Mouse (Mus musculus): ENCODE data around the gene Npb. TPM values are rescaled to one million over a fixed set of nuclear protein-coding genes. Genes with fewer than 3 reads are reported as not detected.
"Not testable (repeated sequence)": the region's sequence is repeated elsewhere in the genome, so short reads cannot be mapped to it uniquely, and the experiment has no call there.

Gene Npb
- polyA plus RNA-seq, 1 experiment from 2014 or later: 2.2 TPM

DNA sequence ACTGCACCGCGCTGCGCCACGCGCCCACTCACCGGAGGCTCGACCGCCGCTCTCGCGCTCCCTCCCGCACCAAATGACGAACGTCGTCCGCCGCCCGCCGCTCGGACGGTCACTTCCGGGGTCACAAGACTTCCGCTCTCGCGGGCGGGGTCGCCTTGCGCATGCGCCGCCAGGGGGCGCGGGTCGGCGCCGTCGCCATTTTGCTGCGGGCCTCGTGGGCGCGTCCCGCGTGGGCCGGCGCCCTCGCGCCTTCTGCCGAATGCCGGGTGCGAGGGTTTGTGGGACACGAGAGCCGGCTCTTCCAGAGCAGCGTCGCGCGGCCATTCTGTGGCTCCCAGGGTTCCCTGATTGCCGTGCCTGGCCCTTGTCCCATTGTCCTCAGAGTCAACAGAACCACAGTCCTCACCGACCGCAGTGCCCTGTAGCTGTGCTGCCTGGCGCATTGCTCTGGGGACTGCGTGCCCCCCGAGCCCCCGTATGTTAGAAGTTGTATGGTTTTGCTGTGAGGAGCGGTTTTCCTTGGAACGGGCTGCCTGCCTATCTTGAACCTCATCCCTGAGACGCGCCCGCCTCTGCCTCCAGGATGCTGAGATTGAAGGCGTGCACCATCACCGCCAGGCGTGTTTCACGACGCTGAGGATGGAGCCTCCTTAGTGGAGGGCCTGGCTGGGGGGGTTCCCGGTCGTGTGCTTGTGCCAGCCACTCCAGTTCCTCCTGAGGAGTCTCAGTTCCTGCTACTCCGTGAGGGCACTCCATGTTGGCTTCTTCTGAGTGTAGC lies 26.6 kb upstream of the Npb start, which contains the start of gene Arhgdia:
TSS of gene Arhgdia (minus strand) at position 135 of the 778 bp plus-strand sequence.
- Histone ChIP-seq H3K4me2 (peak within 1 kb of the TSS; percentile 70), H3K4me3 (peak within 1 kb of the TSS; percentile 83), H3K36me3 (peaks cover 49% of the 10 kb centered on the region), H3K27me3 (no peaks in the 10 kb centered on the region), H3K4me1 (peaks cover 33% of the 10 kb centered on the region), H3K9me3 (no peaks in the 10 kb centered on the region), H3K9ac (peak within 1 kb of the TSS; percentile 90), H3K27ac (peak within 1 kb of the TSS; percentile 95)
- peak; percentile 45 for ATAC-seq (ENCODE audit: insufficient number of reproducible peaks, low FRiP score, low TSS enrichment, low read depth)
- WGBS: 5% methylated on average over 73 of the region's 75 CpGs

DNA sequence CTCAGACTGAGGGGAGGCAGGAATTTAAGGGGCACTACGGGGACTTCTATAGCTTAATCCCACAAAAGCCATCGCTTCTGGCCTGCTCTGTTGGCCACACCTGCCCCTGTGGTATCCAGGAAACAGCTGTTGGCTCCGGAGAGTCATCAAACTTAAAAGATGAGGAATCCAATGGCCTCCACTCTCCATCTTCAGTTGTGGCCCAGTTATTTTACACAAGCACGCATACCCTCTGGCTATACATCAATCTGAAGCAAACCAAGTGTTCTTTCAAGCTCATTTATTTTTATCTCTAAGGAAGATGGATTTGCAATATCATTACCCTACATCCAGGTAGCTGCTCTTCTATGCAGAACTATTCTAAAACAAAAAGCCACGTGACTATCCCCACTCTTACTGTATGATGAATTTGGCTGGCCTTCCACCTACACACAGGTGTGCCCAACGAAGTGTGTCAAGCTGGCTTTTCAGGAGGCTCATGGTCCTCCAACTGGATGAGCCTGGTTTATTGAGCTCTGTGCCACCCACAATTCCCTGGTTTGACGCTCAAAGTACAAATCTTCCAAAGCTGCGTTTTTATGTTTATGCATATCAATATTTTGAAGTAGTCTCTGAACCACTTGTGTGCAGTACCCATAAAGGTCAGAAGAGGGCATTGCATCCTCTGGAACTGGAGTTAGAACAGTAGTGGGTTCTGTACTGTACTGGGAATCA lies 25.9 kb upstream of the Npb start:
- peaks cover 47% of the 10 kb centered on the region for H3K36me3 ChIP-seq
- no peaks in the 10 kb centered on the region for H3K9me3 ChIP-seq
- peak overlapping the region; percentile 90 for H3K9ac ChIP-seq
- no peak for ATAC-seq (ENCODE audit: insufficient number of reproducible peaks, low FRiP score, low TSS enrichment, low read depth)
- peak overlapping the region; percentile 70 for H3K4me2 ChIP-seq
- WGBS: 64% methylated on average over 8 of the region's 8 CpGs
- peak overlapping the region; percentile 95 for H3K27ac ChIP-seq
- no peaks in the 10 kb centered on the region for H3K27me3 ChIP-seq
- H3K4me1 ChIP-seq: peaks cover 33% of the 10 kb centered on the region
- H3K4me3 ChIP-seq: peak overlapping the region; percentile 83

DNA sequence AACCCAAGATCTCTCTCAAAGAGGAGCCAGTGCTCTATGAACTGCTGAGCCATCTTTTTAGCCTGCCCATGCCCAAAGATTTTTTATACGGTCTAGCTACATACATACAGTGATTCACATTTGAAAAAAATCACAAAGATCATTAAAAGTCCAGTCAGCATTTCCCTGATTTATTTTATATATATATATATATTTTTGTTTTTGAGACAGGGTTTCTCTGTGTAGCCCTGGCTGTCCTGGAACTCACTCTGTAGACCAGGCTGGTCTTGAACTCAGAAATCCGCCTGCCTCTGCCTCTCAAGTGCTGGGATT lies 25.3 kb upstream of the Npb start:
- peaks cover 47% of the 10 kb centered on the region for H3K36me3 ChIP-seq
- not testable (repeated sequence) for H3K4me3 ChIP-seq; H3K9ac ChIP-seq; H3K9me3 ChIP-seq; H3K27me3 ChIP-seq; ATAC-seq (ENCODE audit: insufficient number of reproducible peaks, low FRiP score, low TSS enrichment, low read depth); H3K27ac ChIP-seq; H3K4me2 ChIP-seq
- WGBS: 94% methylated on average over 2 of the region's 2 CpGs
- peaks cover 33% of the 10 kb centered on the region for H3K4me1 ChIP-seq

DNA sequence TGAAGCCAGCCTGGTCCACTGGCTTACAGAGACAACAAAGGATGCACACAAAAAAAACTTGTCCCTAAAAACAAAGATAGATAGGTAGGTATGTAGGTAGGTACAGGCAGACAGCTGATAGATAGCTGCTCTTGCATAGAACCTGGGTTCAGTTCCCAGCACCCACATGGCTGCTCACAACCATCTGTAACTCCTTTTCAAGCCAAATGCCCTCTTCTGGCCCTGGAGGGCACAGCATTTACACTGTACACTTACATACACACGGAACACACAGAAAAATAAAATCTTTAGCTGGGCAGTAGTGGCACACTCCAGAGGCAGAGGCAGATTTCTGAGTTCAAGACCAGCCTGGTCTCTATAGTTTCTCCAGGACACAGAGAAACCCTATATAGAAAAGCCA lies 24.3 kb upstream of the Npb start:
- no peaks in the 10 kb centered on the region for H3K9me3 ChIP-seq
- peaks cover 24% of the 10 kb centered on the region for H3K4me1 ChIP-seq
- no peak overlapping the region for H3K4me2 ChIP-seq
- no peak overlapping the region for H3K4me3 ChIP-seq
- H3K27me3 ChIP-seq: no peaks in the 10 kb centered on the region
- WGBS: 87% methylated on average over 1 of the region's 1 CpGs
- ATAC-seq (ENCODE audit: insufficient number of reproducible peaks, low FRiP score, low TSS enrichment, low read depth): no peak
- H3K36me3 ChIP-seq: peaks cover 45% of the 10 kb centered on the region
- no peak overlapping the region for H3K27ac ChIP-seq
- H3K9ac ChIP-seq: no peak overlapping the region

DNA sequence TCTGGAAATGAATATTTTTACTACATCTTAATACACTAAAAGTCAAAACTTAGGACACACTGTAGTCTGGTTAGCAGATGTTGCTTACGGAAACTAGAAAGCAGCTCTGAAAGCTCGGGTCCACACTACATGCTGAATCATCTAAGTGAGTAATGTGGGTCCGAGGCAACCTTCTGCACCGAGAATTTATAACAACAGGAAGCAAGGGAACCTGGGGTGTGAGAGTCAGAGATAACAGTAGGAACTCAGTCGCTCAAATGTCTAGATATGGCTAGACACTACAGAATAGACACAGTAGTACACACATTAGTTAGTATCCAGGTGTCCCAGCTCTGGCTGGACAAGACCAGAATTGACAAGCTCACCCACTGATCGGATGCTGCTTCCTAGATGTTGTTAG lies 19.7 kb upstream of the Npb start:
- H3K4me1 ChIP-seq: no peaks in the 10 kb centered on the region
- 94% methylated on average over 6 of the region's 6 CpGs for WGBS
- no peak overlapping the region for H3K4me3 ChIP-seq
- peaks cover 80% of the 10 kb centered on the region for H3K36me3 ChIP-seq
- ATAC-seq (ENCODE audit: insufficient number of reproducible peaks, low FRiP score, low TSS enrichment, low read depth): no peak
- H3K9me3 ChIP-seq: no peaks in the 10 kb centered on the region
- no peak overlapping the region for H3K27ac ChIP-seq
- no peaks in the 10 kb centered on the region for H3K27me3 ChIP-seq
- no peak overlapping the region for H3K9ac ChIP-seq
- no peak overlapping the region for H3K4me2 ChIP-seq

DNA sequence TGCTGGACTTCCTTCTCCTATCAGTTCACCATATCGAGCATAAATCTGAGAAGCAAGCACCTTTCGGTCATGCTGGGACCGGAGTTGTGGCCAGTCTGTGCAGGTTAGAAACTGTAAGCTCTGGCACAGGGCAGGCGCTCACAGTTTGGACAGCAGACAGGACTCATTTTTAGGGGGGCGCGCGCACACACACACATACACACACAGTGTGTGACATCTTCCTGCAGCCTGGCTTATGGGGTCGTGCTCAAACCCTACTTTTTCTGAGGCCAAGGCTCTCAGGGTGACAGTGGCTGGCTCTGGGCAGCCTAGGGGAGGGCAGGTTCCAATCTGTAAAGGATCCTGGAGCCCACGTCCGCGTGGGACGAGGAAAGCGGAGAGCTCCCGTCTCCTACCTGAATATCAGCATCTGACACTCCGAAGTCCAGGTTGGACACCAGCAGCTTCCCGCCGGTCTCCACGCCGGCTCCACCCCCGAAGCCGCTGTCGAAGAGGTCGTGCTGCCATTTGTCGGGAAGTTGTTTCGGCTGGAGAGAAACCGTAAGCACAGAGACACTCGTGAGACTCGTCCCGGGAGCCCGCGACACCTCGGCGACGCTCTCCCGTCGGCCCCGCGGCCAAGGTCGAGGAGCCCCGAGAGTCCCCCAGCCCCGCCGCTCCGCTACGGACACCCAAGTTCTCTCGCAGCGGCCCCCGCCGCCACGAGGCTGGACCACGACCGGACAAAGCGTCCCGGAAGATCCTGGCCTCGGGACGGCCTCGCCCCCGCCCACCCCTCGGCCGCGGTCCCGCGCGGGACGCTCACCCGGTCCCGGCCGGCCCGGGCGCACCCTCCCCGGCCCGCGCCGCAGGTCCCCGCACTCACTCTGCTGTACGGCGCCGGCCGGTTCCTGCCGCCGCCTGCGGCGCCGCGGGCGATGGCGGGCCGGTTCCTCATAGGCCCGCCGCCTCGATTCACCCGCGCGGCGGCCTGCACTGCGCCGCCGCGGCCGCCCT lies 10.7 kb upstream of the Npb start:
- Histone ChIP-seq H3K4me2 (peak overlapping the region; percentile 86), H3K9ac (peak overlapping the region; percentile 97), H3K4me1 (peaks cover 27% of the 10 kb centered on the region), H3K27me3 (no peaks in the 10 kb centered on the region), H3K9me3 (no peaks in the 10 kb centered on the region), H3K4me3 (peak overlapping the region; percentile 95), H3K36me3 (peaks cover 56% of the 10 kb centered on the region), H3K27ac (peak overlapping the region; percentile 93)
- ATAC-seq (ENCODE audit: insufficient number of reproducible peaks, low FRiP score, low TSS enrichment, low read depth): peak; percentile 40
- 3% methylated on average over 99 of the region's 99 CpGs for WGBS

DNA sequence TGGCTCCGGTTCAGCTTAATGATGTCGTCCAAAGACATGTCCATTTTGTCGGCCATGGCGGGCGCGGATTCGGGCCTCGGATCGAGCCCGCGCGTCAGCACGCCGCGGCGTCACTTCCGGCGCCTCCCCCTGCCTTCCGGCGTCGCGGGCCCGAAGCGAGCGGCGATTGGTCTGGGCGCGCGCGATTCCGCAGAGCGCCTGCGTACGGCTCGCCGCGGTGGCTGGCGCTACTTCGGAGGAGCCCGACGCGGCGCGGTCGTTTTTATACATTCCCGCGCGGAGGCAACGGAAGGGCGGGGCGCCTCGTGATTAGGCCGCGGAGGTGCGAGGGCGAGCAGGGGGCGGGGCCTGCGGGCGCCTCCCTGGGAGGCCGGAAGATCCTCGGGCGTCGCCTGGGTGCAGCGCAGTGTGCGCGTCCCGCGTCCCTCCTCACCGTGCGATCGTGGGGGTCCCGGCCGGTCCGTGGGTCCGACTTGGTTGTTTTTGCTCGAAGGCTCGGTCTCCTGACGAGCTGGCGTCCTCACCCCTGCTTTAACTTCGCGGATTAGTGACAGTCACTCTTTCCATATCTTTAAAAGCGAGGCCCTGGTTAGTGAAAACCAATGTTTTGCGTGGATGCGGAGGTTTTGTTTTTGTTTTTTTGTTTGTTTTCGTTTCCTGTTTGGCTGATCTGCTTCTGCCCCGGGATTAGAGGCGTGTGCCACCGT lies 9.8 kb upstream of the Npb start, which contains the start of the genes Alyref and Anapc11:
TSS of gene Alyref (minus strand) at position 83 of the 707 bp plus-strand sequence.
TSS of gene Anapc11 (plus strand) at position 139 of the 707 bp plus-strand sequence.
- no peaks in the 10 kb centered on the region for H3K27me3 ChIP-seq
- WGBS: under 1% methylated on average over 88 of the region's 88 CpGs
- H3K4me3 ChIP-seq: peak within 1 kb of the TSS; percentile 95

DNA sequence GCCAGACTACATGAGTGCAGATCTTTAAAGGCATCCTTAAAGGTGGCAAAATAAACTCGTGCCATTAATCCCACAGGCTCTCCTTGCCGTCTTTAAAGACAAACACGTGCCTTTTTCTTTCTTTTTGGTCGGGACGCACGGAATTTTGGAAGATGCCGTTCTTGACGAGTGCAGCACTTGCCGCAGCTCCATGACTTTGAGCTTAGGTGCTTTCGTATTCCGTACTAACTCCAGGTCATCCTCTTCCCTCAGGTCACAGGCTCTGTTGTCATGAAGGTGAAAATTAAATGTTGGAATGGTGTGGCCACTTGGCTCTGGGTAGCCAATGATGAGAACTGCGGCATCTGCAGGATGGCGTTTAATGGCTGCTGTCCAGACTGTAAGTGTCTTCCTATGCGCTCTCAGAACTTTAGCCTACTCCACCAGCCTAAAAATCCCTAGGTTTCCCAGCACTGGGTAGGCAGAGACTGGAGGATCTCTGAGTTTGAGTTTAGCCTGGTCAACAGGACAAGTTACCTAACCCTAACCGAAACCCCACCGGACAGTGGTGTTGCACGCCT lies 9.2 kb upstream of the Npb start:
- WGBS: 40% methylated on average over 17 of the region's 17 CpGs
- H3K27me3 ChIP-seq: no peaks in the 10 kb centered on the region
- H3K4me2 ChIP-seq: peak overlapping the region; percentile 74
- peak overlapping the region; percentile 97 for H3K9ac ChIP-seq
- ATAC-seq (ENCODE audit: insufficient number of reproducible peaks, low FRiP score, low TSS enrichment, low read depth): no peak
- H3K36me3 ChIP-seq: peaks cover 56% of the 10 kb centered on the region
- H3K9me3 ChIP-seq: no peaks in the 10 kb centered on the region
- H3K27ac ChIP-seq: peak overlapping the region; percentile 93
- H3K4me1 ChIP-seq: peaks cover 27% of the 10 kb centered on the region
- H3K4me3 ChIP-seq: peak overlapping the region; percentile 95

More for the DNA sequence above, 9.8 kb upstream of the Npb start, which contains the start of the genes Alyref and Anapc11:
- Histone ChIP-seq H3K4me2 (peak within 1 kb of the TSS; percentile 86), H3K27ac (peak within 1 kb of the TSS; percentile 93), H3K9ac (peak within 1 kb of the TSS; percentile 97), H3K9me3 (no peaks in the 10 kb centered on the region), H3K4me1 (peaks cover 27% of the 10 kb centered on the region), H3K36me3 (peaks cover 56% of the 10 kb centered on the region)
- ATAC-seq (ENCODE audit: insufficient number of reproducible peaks, low FRiP score, low TSS enrichment, low read depth): peak; percentile 96

DNA sequence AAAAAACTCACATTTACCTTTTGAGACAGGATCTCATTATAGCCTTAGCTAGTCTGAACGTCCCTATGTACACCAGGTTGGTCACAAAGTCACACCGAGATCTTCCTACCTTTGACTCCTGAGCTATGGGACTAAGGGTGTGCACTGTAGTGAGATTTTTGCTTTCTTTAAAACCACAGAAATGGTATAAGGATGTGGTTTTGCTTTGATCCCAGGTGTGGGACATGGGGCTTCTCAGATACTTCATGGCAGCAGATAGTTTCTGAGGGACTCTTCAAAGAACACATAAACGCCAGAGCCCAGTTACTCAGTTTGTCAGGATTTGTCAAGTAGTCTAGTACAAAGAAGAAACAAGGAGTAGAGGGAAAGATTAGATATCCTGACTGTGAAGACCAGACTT lies 7.6 kb upstream of the Npb start:
- no peak overlapping the region for H3K9ac ChIP-seq
- H3K27me3 ChIP-seq: no peaks in the 10 kb centered on the region
- ATAC-seq (ENCODE audit: insufficient number of reproducible peaks, low FRiP score, low TSS enrichment, low read depth): no peak
- no peak overlapping the region for H3K4me3 ChIP-seq
- 94% methylated on average over 3 of the region's 3 CpGs for WGBS
- H3K4me1 ChIP-seq: peaks cover 24% of the 10 kb centered on the region
- peaks cover 58% of the 10 kb centered on the region for H3K36me3 ChIP-seq
- H3K4me2 ChIP-seq: no peak overlapping the region
- no peaks in the 10 kb centered on the region for H3K9me3 ChIP-seq
- H3K27ac ChIP-seq: no peak overlapping the region

DNA sequence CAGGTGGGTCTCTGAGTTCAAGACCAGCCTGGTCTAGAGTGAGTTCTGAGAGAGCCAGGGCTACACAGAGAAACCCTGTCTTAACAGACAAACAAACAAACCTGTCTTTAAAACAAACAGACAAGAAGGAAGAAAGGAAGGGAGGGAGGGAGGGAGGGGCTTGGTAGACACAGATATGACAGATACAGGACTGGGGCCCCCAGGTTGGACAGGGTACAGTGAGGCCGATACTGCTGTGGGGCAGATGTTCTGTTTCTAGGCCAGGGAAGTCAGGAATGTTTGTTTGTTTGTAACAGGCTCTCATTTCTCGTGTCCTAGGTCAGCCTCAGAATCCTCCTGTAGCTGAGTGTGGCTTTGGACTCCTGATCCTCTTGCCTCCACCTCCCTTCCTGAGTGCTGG lies 4.7 kb upstream of the Npb start:
- Histone ChIP-seq H3K4me2 (no peak overlapping the region), H3K9me3 (no peaks in the 10 kb centered on the region), H3K4me1 (peaks cover 17% of the 10 kb centered on the region), H3K4me3 (no peak overlapping the region), H3K27ac (no peak overlapping the region), H3K27me3 (peaks cover 3% of the 10 kb centered on the region; the same call in 1 of the 2 replicates), H3K36me3 (peaks cover 61% of the 10 kb centered on the region), H3K9ac (no peak overlapping the region)
- 79% methylated on average over 2 of the region's 2 CpGs for WGBS
- no peak for ATAC-seq (ENCODE audit: insufficient number of reproducible peaks, low FRiP score, low TSS enrichment, low read depth)

DNA sequence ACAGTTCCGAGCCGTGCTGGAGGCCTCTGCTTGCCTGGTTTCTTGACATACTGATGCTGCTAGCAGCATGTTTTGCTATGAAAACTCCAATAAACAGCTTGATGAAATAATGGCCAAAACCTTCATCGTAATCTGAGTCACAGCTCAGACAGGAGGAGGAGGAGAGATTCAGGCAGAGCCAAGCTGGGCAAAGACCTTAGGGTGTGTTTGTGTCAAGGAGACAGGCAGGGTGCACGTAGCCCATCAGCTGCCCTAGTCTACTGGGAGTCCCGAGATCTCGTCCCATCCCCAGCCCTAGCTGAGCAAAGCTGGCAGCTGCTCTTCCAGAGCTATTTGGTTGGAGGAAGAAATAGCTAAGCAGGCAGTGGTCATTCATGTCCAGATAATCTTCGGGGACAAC lies 2.6 kb upstream of the Npb start:
- Histone ChIP-seq H3K27ac (no peak overlapping the region), H3K4me3 (no peak overlapping the region), H3K9ac (no peak overlapping the region), H3K27me3 (peaks cover 6% of the 10 kb centered on the region), H3K4me1 (peaks cover 19% of the 10 kb centered on the region), H3K9me3 (no peaks in the 10 kb centered on the region), H3K4me2 (no peak overlapping the region), H3K36me3 (peaks cover 72% of the 10 kb centered on the region)
- WGBS: 89% methylated on average over 7 of the region's 7 CpGs
- no peak for ATAC-seq (ENCODE audit: insufficient number of reproducible peaks, low FRiP score, low TSS enrichment, low read depth)

All from limb, embryonic 15.5 days (tissue).